Mouse (Mus musculus) c-Kit-negative CD71-positive TER-119-positive erythroid progenitor cells, embryonic 14.5 days (primary cell): Measurements from ENCODE around the gene Sult2b1.

Source experiments
- DNase-seq: peaks from one replicate; pipeline ENCODE4 v3.0.0-alpha.2; 2013; ENCODE audit warnings: low read depth, low spot score

Sult2b1 gene

DNA sequence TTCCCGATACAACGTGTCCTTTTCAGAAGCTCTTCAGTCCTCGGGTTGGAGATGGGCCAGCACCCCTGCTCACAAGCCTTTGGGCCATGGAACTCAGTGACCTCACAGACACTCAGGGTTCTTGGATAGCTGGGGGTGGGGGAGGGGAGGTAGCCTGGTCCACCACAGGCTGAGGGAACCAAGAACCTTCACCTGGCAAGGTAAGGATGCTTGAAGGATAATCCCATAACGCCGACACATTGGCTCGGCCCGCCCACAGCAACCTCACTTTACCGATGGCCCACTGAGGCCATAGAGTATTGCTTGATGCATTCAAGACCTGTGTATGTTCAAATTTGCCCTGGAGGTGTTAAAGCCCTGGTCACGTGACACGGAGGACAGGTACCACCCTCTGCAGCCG, 58.8 kb downstream of the Sult2b1 start, which contains the start of gene Spaca4:
TSS of gene Spaca4 (minus strand) at position 101 of the 400 bp plus-strand sequence.
- no peak for DNase-seq

- no peak for DNase-seq
Measured at GRCm38 (mm10) chr7:45725151-45725550, 59.3 kb downstream of the Sult2b1 start.

DNA sequence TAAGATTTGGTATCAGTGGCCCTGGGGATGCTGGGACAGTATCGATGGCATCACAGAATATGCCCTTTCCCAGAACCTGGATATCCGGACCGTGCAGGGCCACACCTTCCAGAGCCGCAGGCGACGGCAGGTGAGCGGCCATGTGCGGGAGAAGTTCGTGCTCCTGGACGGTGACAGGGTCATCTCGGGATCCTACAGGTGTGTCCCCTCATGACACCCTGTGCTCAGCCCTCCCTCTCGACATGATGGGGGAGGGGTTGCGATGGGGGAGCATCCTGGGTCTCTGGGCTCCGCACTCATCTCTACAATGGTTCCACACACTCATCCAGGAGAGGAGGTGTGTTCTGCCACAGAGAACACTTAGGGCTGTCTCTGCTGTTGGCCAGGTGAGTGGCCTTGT, 60.7 kb downstream of the Sult2b1 start:
- DNase-seq, result no peak

DNA sequence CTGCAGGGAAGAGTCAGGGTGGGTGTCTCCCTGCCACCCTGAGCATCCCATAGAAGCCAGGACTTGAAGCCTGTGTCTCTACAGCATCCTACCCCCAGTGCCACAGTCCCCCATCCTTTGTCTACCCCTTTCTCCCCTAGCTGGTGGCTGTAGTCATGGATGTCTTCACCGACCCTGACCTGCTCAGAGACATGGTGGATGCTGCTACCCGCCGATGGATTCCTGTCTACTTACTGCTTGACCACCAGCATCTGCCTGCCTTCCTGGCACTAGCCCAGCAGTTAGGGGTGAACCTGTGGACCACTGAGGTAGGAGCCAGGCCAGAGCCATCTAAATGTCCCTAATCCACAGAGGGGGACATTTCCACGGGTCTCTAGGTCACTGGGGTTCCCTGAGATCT, 61.2 kb downstream of the Sult2b1 start:
- no peak for DNase-seq

DNA sequence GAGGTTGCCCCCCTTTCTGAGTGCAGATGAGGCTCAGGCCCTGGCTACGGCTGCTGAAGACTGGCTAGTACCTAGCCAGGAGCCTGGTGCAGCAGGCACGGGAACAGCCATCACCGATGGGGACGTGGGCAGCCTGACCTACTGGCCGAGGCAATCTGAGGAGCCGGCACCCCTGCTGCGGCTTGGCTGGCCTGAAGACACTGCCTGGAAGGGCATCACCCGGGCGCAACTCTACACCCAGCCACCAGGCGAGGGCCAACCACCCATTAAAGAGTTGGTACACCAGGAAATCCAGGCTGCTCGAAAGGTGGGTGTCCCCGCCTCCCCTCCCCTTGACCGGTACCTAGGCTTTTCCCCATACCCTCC, 62.1 kb downstream of the Sult2b1 start:
- no peak for DNase-seq

GRCm38 (mm10) chr7:45721642-45722347, 62.7 kb downstream of the Sult2b1 start:
- DNase-seq, result no peak

GRCm38 (mm10) chr7:45721234-45721571, 63.3 kb downstream of the Sult2b1 start:
- DNase-seq, result no peak

GRCm38 (mm10) chr7:45720413-45721233, 63.8 kb downstream of the Sult2b1 start, which contains the start of gene Fam83e:
Gene Fam83e, plus strand, starts transcription at chr7:45721212.
- no peak for DNase-seq

- no peak for DNase-seq
Measured at GRCm38 (mm10) chr7:45719738-45720412, 64.6 kb downstream of the Sult2b1 start.

DNA sequence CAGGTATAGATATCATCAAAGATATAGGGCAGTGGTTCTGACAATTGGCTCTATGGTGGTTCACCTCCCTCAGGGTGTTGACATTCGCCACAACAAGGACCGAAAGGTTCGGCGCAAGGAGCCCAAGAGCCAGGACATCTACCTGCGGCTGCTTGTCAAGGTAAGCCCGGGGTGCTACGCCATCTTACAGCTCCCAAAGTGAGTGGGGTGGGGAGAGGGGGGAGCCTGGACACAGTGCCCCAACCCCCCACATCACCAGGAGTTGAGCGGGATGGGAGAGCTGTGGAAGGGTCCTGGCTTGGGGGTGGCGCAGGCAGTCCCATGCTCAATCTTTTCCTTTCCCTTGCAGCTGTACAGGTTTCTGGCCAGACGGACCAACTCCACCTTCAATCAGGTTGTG, 65.3 kb downstream of the Sult2b1 start:
- DNase-seq, result no peak

DNA sequence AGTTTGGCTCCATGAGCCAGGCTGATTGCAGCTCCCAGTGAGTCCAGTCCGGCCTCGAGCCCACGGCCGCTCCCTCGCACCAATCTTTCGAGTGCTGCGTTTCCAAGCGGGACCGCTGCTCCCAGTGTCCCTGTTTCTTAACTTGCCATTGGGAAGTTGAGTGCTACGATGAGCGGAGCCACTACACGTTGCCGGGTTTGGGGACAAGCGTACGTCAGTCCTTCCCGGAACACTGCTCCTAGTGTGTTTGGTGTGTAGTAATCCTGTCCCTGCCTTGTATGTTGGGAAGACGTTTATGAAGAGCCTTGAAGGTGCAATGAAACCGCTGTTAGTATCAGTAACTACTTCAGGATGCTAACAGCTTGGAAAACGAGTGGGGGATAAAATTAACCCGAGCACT, 66.1 kb downstream of the Sult2b1 start:
- DNase-seq, result no peak

DNA sequence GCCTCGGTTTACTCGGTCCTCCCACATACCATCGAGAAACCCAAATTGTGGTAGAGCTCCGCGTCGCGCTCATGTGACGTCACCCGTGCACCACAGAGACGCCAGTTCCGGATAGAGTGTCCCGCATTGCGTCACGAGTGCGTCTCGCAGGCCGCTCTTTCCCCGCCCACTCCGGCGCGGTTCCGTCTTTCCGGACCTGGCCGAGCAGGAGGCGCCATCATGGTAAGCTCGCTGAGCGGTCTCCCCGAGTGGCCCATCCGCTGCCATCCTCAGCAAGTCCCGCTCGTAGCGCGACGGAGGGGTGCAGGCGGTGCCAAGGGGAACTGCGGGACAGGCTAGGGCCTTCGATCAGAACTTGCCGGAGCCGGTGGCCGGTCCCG, 66.6 kb downstream of the Sult2b1 start, which contains the start of gene Sphk2:
TSS of gene Sphk2 (minus strand) at position 85 of the 380 bp plus-strand sequence.
- peak; percentile 97 for DNase-seq

GRCm38 (mm10) chr7:45716952-45717917, 67.2 kb downstream of the Sult2b1 start:
- DNase-seq, result no peak

GRCm38 (mm10) chr7:45716460-45716857, 68.0 kb downstream of the Sult2b1 start:
- DNase-seq, result no peak

DNA sequence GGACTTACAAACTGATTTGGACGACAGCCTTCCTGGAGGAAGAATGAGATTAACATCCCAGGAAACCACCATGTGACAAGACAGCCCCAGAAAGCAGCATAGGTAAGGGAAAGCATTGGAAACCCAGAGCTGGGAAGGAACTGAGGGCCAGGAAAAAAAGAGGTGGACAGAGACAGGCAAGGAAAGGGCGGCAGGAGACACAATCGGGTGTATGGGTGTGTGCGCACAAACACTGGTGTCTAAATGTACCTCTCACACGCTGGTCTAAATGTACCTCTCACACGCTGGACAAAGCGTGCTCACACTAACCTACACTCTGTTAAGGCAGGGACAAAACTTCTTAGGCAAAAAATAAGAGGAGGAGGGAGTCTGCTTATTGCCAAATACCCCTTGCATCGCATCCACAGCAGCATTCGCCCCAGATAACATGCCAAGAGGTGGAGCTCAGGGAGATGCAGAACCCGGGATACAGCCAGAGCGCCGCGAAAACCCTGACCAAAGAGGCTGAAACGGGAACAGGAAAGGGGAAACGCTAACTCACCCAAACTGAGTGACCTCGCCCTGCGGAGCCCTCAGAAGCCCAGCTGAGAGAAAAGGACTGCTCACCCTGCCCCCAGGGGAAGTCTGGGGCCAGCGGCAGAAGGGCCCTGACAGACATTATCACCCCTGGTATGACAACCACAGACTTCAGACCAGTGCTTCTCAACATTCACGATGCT, 68.6 kb downstream of the Sult2b1 start:
- DNase-seq, result no peak

- DNase-seq, result peak; percentile 85
Measured at GRCm38 (mm10) chr7:45715090-45715708, 69.3 kb downstream of the Sult2b1 start, which contains the start of gene Rpl18. Gene Rpl18, plus strand, starts transcription at chr7:45715457.

GRCm38 (mm10) chr7:45714630-45715089, 69.8 kb downstream of the Sult2b1 start:
- peak; percentile 61 for DNase-seq

- no peak for DNase-seq
Measured at GRCm38 (mm10) chr7:45713881-45714520, 70.5 kb downstream of the Sult2b1 start.

DNA sequence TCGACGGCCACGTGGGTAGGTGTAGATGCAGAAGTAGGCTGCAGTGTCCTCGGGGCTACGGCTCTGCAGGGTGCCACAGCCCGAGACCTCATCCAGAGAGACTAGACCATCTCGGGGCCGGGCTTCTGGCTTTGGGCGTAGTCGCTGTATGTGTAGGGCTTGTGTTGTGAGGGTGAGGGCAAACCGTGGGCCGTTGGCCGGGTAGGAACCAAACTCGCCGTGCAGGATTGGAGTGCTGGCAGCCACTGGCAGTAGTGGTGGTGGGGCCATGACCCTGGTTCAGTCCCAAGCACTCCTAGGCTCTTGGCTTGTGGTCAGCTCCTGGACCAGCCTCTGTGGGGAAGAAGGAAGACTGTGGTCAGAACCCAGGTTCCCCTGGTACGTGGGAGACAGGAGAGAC, 71.1 kb downstream of the Sult2b1 start:
- DNase-seq, result no peak
